Mouse (Mus musculus): ENCODE results near the gene Cela2a. TPM values are rescaled to one million over a fixed set of nuclear protein-coding genes. Genes with fewer than 3 reads are reported as not detected.

Gene Cela2a
- polyA plus RNA-seq, 1 experiment from 2014 or later, result not detected

DNA sequence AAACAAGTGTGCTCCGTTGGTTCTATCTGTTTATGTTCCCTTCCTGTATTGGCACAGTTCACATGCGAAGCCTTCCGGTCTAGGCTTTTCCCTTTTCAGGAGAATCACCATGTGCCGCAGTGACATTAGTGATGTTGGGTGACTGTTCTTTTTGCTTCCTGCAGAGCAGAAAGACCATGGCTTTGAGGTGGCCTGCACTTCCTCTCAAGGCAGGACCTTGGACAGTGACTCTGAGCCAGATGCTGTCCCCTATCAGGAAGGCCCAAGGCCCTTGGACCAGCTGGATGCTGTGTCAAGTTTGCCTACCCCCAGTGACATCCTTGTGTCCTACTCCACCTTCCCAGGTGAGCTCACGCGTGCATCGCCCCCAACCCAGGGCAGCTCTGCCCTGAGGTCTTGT lies 14.6 kb downstream of the Cela2a start:
- no peak overlapping the region for H3K4me3 ChIP-seq
- 95% methylated on average over 7 of the region's 7 CpGs for WGBS
- DNase-seq (ENCODE audit: low spot score), result no peak
- H3K36me3 ChIP-seq, result peaks cover 95% of the 10 kb centered on the region
- H3K27ac ChIP-seq, result no peak overlapping the region
- no peaks in the 10 kb centered on the region for H3K27me3 ChIP-seq (ENCODE audit: insufficient read depth, poor library complexity, severe bottlenecking)
- H3K4me1 ChIP-seq, result no peaks in the 10 kb centered on the region
- no peaks in the 10 kb centered on the region for H3K9me3 ChIP-seq

DNA sequence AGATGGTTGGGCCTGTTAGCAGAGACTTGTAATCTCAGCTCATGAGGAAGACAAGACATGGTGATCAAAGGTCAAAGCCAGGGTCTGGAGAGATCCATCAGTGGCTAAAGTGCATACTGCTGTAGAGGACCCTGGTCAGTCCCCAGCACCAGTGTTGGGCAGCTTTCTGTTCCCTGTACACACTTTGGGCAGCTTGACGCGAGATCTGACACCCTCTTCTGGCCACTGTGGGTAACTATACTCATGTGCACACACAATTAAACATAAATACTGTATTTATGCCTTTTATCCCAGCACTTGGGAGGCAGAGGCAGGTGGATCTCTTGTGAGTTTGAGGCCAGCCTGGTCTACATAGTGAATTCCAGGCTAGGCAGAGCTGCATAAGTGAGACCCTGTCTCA lies 15.0 kb downstream of the Cela2a start:
- Histone ChIP-seq H3K27me3 (ENCODE audit: insufficient read depth, poor library complexity, severe bottlenecking) (no peaks in the 10 kb centered on the region), H3K27ac (no peak overlapping the region), H3K36me3 (peaks cover 95% of the 10 kb centered on the region), H3K9me3 (no peaks in the 10 kb centered on the region), H3K4me3 (no peak overlapping the region), H3K4me1 (no peaks in the 10 kb centered on the region)
- WGBS, result 89% methylated on average over 2 of the region's 2 CpGs
- no peak for DNase-seq (ENCODE audit: low spot score)

DNA sequence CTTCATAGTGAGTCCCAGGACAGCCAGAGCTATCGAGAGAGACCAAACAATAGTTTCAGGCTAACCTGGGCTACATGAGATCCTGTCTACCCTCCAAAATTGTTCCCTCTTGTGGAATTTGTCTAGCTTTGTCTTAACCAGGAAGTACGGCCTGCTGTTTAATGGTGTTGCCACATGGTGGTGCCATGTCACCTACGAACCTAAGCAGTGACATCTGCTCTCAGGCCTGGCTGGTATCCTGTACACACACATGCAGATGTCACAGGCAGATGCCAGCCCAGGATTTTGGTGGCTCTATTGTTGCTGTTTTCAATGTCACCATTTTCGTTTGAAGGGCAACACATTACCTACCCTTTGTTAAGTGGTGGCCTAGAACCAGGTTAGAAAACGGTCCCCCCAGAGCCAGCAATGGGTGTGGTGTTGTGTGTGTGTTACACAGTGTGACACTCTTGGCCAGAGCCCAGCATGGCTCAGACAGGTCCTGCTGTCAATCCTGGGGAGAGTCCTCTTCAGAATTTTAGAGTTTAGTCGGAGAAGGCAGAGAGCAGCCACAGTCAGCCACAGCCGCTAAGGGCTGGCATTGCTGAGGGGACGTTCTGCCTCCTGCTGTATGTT lies 16.0 kb downstream of the Cela2a start:
- DNase-seq (ENCODE audit: low spot score), result no peak
- WGBS, result 76% methylated on average over 8 of the region's 8 CpGs
- H3K4me3 ChIP-seq, result no peak overlapping the region
- H3K36me3 ChIP-seq, result peaks cover 98% of the 10 kb centered on the region
- H3K27me3 ChIP-seq (ENCODE audit: insufficient read depth, poor library complexity, severe bottlenecking), result no peaks in the 10 kb centered on the region
- H3K9me3 ChIP-seq, result no peaks in the 10 kb centered on the region
- no peak overlapping the region for H3K27ac ChIP-seq
- H3K4me1 ChIP-seq, result no peaks in the 10 kb centered on the region

DNA sequence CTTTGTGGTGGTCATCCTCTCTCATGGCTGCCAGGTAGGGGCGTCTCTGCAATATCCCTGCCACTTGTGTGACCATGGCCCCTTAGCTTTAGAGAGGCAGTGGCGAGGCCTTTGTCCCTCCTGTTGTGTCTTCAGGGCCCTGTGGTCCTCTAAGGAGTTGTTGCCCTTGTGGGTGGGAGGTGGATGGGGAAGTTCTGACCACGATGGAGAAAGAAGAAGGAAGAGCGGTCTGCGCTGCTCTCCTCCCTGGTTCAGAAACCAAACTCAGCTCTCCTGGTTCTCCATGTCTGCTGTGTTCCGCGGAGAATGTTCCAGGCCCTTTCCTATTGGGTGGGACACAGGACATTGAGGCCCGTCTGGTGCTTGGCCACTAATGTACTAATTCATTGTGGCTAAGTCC lies 20.1 kb downstream of the Cela2a start:
- no peak for DNase-seq (ENCODE audit: low spot score)
- H3K4me1 ChIP-seq, result no peaks in the 10 kb centered on the region
- H3K4me3 ChIP-seq, result no peak overlapping the region
- no peak overlapping the region for H3K27ac ChIP-seq
- WGBS, result 94% methylated on average over 8 of the region's 8 CpGs
- H3K36me3 ChIP-seq, result peaks cover 81% of the 10 kb centered on the region
- H3K9me3 ChIP-seq, result no peaks in the 10 kb centered on the region
- no peaks in the 10 kb centered on the region for H3K27me3 ChIP-seq (ENCODE audit: insufficient read depth, poor library complexity, severe bottlenecking)

DNA sequence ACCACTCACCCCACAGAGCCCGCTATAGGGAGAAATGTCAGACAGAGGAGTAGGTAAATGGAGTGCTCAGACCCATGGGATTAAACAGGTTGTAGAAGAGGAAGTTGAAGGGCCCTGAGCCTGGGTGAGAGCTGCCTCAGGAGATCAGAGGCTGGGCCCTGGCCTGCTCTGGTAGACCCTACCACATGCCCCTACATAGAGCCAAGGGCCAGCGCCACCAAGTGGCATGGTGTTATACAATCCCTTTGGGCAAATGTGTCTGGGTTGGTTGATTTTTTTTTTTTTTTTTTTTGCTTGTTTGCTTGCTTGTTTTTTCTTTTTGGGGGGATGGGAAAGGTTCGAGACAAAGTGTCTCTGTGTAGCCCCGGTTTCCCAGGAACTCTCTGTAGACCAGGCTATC lies 21.9 kb downstream of the Cela2a start:
- Histone ChIP-seq H3K4me1 (no peaks in the 10 kb centered on the region), H3K27me3 (ENCODE audit: insufficient read depth, poor library complexity, severe bottlenecking) (no peaks in the 10 kb centered on the region), H3K27ac (no peak overlapping the region), H3K9me3 (no peaks in the 10 kb centered on the region), H3K36me3 (peaks cover 63% of the 10 kb centered on the region), H3K4me3 (no peak overlapping the region)
- 81% methylated on average over 4 of the region's 4 CpGs for WGBS
- no peak for DNase-seq (ENCODE audit: low spot score)

DNA sequence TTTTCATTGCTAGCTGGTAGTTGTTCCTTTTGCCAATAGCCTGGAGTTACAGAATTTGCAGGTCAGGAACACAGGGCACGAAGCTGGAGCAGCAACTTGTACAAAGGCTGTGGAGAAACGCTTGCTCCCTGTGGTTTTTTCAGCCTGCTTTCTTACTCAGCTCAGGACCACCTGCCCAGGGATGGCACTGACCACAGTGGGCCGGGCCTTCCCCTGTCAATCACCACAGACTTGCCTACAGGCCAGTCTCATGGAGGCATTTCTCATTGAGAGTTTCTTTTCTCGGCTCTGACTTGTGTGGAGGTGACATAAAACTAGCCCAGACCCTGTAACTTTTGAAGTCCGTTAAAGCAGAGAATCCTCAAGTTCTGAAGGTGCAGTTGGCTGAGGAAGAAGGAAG lies 28.4 kb downstream of the Cela2a start:
- H3K27me3 ChIP-seq (ENCODE audit: insufficient read depth, poor library complexity, severe bottlenecking), result no peaks in the 10 kb centered on the region
- peaks cover 11% of the 10 kb centered on the region for H3K4me1 ChIP-seq
- peaks cover 28% of the 10 kb centered on the region for H3K36me3 ChIP-seq
- no peak overlapping the region for H3K4me3 ChIP-seq
- WGBS, result 87% methylated on average over 5 of the region's 5 CpGs
- no peak overlapping the region for H3K27ac ChIP-seq
- H3K9me3 ChIP-seq, result no peaks in the 10 kb centered on the region
- DNase-seq (ENCODE audit: low spot score), result no peak

DNA sequence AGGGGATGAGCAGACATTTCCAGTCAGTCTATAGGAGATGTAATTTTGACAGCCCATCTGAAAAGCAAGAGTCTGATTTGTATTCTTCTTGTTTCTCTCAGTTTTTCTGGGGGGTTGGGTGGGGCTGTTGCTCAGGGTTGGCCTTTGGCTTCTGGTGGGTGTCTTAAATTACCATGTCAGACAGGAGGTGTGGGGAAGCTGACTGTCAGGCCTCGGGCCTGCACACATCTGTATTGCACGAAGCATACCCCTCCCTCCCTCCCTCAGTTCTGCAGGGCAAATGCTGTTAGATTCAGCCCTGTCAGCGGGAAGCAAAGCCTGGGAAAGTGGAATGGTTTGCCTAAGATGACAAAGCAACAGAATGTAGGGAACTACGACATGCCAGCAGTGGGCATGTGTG lies 29.0 kb downstream of the Cela2a start:
- H3K9me3 ChIP-seq, result no peaks in the 10 kb centered on the region
- 93% methylated on average over 4 of the region's 4 CpGs for WGBS
- H3K4me1 ChIP-seq, result peaks cover 11% of the 10 kb centered on the region
- H3K27me3 ChIP-seq (ENCODE audit: insufficient read depth, poor library complexity, severe bottlenecking), result no peaks in the 10 kb centered on the region
- no peak overlapping the region for H3K4me3 ChIP-seq
- H3K27ac ChIP-seq, result no peak overlapping the region
- no peak for DNase-seq (ENCODE audit: low spot score)
- H3K36me3 ChIP-seq, result peaks cover 28% of the 10 kb centered on the region

DNA sequence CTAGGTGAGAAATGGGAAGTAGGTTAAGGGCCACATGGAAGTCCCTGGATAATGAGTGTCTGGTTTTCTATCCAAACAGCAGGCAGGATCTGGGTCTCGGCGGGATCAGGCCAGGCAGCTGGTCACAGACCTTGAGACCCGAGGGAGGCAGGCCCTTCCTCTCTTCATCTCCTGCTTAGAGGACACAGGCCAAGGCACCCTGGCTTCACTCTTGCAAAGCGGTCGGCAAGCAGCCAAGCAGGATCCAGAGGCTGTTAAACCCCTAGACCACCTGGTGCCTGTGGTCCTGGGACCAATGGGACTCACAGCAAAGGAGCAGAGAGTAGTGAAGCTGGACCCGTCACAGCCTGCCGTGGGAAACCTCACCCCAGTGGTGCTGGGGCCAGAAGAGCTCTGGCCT lies 29.6 kb downstream of the Cela2a start:
- Histone ChIP-seq H3K27ac (no peak overlapping the region), H3K36me3 (peaks cover 28% of the 10 kb centered on the region), H3K9me3 (no peaks in the 10 kb centered on the region), H3K4me1 (peaks cover 11% of the 10 kb centered on the region), H3K4me3 (no peak overlapping the region), H3K27me3 (ENCODE audit: insufficient read depth, poor library complexity, severe bottlenecking) (no peaks in the 10 kb centered on the region)
- no peak for DNase-seq (ENCODE audit: low spot score)
- WGBS, result 90% methylated on average over 7 of the region's 7 CpGs

DNA sequence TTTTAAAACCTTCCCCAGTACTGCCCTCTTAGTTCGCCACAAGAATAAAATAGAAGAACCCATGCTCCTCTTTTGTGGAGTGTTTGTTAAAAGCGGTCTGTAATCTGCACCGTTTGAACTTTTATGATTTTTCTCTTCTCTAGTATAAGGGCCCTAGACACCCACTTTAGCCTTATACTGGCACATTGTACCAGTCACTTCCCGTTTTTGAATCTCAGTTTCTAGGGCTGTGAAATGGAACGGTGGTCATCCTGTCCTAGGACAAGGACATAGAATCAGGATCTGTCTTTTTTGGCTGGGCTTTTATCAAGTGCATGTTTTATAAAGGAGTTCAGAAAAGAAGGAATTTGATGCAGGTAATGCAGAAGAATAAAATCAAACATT lies 31.8 kb downstream of the Cela2a start:
- H3K27ac ChIP-seq, result peak overlapping the region; percentile 93
- H3K9me3 ChIP-seq, result no peaks in the 10 kb centered on the region
- DNase-seq (ENCODE audit: low spot score), result no peak
- peaks cover 17% of the 10 kb centered on the region for H3K4me1 ChIP-seq
- H3K36me3 ChIP-seq, result peaks cover 28% of the 10 kb centered on the region
- no peaks in the 10 kb centered on the region for H3K27me3 ChIP-seq (ENCODE audit: insufficient read depth, poor library complexity, severe bottlenecking)
- 19% methylated on average over 5 of the region's 5 CpGs for WGBS
- H3K4me3 ChIP-seq, result peak overlapping the region; percentile 84

DNA sequence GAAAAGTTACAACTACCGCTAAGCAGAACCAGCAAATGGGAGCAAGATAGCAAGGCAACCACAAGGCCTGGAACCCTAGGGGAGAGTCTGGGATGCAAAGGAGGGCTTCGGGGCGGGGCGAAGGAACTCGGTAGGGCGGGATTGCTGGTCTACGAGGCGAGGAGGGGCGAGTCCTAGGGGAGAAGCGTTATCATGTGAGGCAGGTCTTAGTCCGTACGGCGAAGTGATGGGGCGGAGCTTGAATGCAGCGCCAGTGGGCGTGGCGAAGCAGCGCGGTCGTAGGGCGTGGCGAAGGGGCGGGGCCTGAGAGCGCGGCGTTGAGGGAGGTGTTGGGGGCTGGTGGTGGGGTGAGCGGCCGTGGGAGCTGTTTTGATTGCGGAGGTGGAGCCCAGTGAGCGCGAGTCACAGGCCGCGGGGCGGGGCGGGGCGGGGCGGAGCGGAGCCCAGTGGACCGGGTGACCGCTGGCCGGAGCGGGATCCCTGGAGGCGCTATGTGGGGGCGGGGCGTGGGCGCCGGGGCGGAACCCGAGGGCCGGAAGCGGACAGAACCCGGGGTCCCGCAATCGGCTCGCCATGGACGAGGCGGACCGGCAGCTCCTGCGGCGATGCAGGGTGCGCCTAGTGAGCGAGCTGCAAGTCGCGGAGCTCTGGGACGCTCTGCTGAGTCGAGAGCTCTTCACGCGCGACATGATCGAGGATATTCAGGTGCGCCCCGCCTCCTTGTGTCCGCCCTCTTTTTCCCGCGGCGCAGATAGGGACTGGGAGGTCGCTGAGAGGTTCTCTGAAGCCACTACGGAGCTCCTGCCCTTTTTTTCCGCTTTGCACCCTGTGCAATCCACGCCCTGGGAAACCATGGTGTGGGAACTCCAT lies 32.4 kb downstream of the Cela2a start, which contains the start of gene Casp9:
Casp9 (plus strand) TSS at position 331 of the 870 bp plus-strand sequence.
- peak within 1 kb of the TSS; percentile 93 for H3K27ac ChIP-seq
- peaks cover 17% of the 10 kb centered on the region for H3K4me1 ChIP-seq
- H3K27me3 ChIP-seq (ENCODE audit: insufficient read depth, poor library complexity, severe bottlenecking), result no peaks in the 10 kb centered on the region
- H3K4me3 ChIP-seq, result peak within 1 kb of the TSS; percentile 84
- DNase-seq (ENCODE audit: low spot score), result peak; percentile 99
- WGBS, result under 1% methylated on average over 79 of the region's 80 CpGs
- H3K9me3 ChIP-seq, result no peaks in the 10 kb centered on the region
- H3K36me3 ChIP-seq, result peaks cover 25% of the 10 kb centered on the region

DNA sequence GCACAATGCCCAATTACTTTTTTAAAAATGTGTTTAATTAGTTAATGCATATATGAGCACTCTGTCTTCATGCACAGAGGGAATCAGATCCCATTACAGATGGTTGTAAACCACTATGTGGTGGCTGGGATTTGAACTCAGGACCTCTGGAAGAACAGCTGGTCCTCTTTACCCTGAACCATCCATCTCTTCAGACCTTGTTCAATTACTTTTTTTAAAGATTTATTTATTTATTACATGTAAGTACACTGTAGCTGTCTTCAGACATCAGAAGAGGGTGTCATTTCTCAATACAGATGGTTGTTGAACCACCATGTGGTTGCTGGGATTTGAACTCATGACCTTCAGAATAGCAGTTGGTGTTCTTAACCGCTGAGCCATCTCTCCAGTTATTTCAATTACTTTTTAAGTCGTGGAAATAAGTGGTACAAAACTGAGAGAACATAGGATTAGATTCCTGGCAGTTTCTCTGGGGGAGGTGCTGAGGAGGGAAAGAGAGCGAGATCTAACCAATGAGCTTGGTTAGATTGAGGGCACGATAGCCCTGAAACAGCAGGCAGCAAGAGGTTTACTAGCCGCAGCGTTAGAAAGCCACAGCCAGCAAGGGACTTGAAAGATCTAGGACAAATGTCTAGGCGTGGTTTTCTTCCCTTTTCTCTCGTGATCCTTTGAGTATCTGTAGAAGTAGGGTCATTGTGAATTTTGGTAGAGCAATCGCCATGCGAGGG lies 33.2 kb downstream of the Cela2a start:
- Histone ChIP-seq H3K4me1 (peaks cover 17% of the 10 kb centered on the region), H3K9me3 (no peaks in the 10 kb centered on the region), H3K27me3 (ENCODE audit: insufficient read depth, poor library complexity, severe bottlenecking) (no peaks in the 10 kb centered on the region), H3K4me3 (peak overlapping the region; percentile 84), H3K36me3 (peaks cover 23% of the 10 kb centered on the region), H3K27ac (peak overlapping the region; percentile 93)
- no peak for DNase-seq (ENCODE audit: low spot score)
- 14% methylated on average over 10 of the region's 10 CpGs for WGBS

DNA sequence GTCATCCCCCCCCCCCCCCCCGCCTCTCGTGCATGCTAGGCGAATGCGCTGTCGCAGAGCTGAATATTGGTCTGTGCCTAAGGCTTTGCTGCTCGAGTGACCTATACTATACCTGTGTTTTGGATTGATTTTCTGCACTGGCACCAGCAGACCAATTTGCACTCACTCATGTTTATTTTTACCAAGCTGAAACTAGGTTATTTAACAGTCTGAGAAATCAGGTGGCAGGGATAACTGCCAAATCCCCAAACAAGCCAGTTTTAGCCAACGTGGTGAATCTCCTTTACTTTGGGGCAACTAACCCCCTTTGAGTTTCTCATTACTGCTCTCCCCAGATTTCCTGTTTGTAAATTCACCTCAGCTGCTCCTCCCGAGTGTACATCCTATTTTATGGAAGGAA lies 34.0 kb downstream of the Cela2a start:
- H3K9me3 ChIP-seq, result no peaks in the 10 kb centered on the region
- H3K36me3 ChIP-seq, result peaks cover 22% of the 10 kb centered on the region
- H3K4me3 ChIP-seq, result no peak overlapping the region
- no peak overlapping the region for H3K27ac ChIP-seq
- peaks cover 17% of the 10 kb centered on the region for H3K4me1 ChIP-seq
- H3K27me3 ChIP-seq (ENCODE audit: insufficient read depth, poor library complexity, severe bottlenecking), result no peaks in the 10 kb centered on the region
- no peak for DNase-seq (ENCODE audit: low spot score)
- 84% methylated on average over 8 of the region's 8 CpGs for WGBS

DNA sequence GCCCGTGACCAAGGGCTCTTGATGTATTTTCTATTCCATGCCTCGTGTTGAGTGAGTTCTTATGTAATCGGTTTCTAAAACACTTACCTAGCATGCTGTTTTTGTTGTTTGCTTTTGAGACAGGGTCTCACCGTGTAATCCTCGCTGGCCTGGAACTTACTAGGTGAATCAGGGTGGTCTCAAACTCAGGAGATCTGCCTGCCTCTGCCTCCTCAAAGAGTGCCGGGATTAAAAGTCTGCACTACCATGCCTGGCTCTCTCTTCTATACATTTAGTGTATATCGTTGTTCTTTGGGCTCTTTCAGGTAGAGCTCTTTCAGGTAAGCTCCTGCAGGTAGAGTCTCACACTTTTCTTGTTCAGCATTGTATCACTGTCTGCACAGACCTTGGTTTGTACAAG lies 34.5 kb downstream of the Cela2a start:
- Histone ChIP-seq H3K4me1 (peaks cover 17% of the 10 kb centered on the region), H3K36me3 (peaks cover 21% of the 10 kb centered on the region), H3K27ac (no peak overlapping the region), H3K4me3 (no peak overlapping the region), H3K27me3 (ENCODE audit: insufficient read depth, poor library complexity, severe bottlenecking) (no peaks in the 10 kb centered on the region), H3K9me3 (no peaks in the 10 kb centered on the region)
- DNase-seq (ENCODE audit: low spot score), result no peak
- WGBS, result 87% methylated on average over 7 of the region's 7 CpGs

Data from heart, embryonic 10.5 days (tissue).